Mouse (Mus musculus) limb, embryonic 13.5 days (tissue): ENCODE results near the gene Foxd3. TPM values are rescaled to one million over a fixed set of nuclear protein-coding genes. Genes with fewer than 3 reads are reported as not detected.
"Not testable (repeated sequence)": the region's sequence is repeated elsewhere in the genome, so short reads cannot be mapped to it uniquely, and the experiment has no call there.

ENCODE experiments used
- ATAC-seq: fragments of 200-750 bp; cut with Nextera tagmentation; 2 replicates; pipeline ENCODE4 v1.8.0; 2017; ENCODE audit warnings: low read depth, moderate number of reproducible peaks, moderate TSS enrichment; ENCODE audit not compliant: low FRiP score
- H3K27ac ChIP-seq: fragments of 300-500 bp; sonication (generic); 2 replicates; pipeline ENCODE4 v1.5.1; 2015; ENCODE audit warnings: inconsistent platforms, mild to moderate bottlenecking, moderate library complexity
- H3K27me3 ChIP-seq: fragments of 300-500 bp; sonication (generic); 2 replicates; pipeline ENCODE4 v1.6.1; 2015; ENCODE audit warnings: mild to moderate bottlenecking, inconsistent platforms
- H3K36me3 ChIP-seq: fragments of 300-500 bp; sonication (generic); 2 replicates; pipeline ENCODE4 v1.6.1; 2015; ENCODE audit warnings: inconsistent platforms, mild to moderate bottlenecking, moderate library complexity
- H3K4me1 ChIP-seq: fragments of 300-500 bp; sonication (generic); 2 replicates; pipeline ENCODE4 v1.6.1; 2015; ENCODE audit warnings: inconsistent platforms
- H3K4me2 ChIP-seq: fragments of 300-500 bp; sonication (generic); replicated peaks from 2 replicates; pipeline ENCODE4 v1.6.1; 2015; ENCODE audit warnings: inconsistent platforms, mild to moderate bottlenecking, moderate library complexity
- H3K4me3 ChIP-seq: fragments of 300-500 bp; sonication (generic); 2 replicates; pipeline ENCODE4 v1.5.1; 2015; ENCODE audit warnings: moderate library complexity, mild to moderate bottlenecking, inconsistent platforms
- H3K9ac ChIP-seq: fragments of 300-500 bp; sonication (generic); 2 replicates; pipeline ENCODE4 v1.6.1; 2015; ENCODE audit warnings: mild to moderate bottlenecking, inconsistent platforms
- H3K9me3 ChIP-seq: fragments of 300-500 bp; sonication (generic); 2 replicates; pipeline ENCODE4 v1.6.1; 2016; ENCODE audit warnings: inconsistent platforms
- WGBS: fragments of 180-500 bp; shearing (Covaris S2); methylation state at CpG from one replicate; pipeline ENCODE4 v1.1.7; 2015; 5-methylcytosine and 5-hydroxymethylcytosine counted together
- polyA plus RNA-seq: library from polyadenylated mRNA; unstranded; fragments of >200 nt; fragmentation: Nextera tagmentation; extraction: Ambion mirVana; gene quantifications from 2 replicates; pipeline ENCODE4 v1.2.1, GENCODE M21; 2015

The Foxd3 gene
- 0.74 and 0.80 TPM in 2 replicates for polyA plus RNA-seq

- H3K27me3 ChIP-seq, result peaks cover 97% of the 10 kb centered on the region
- under 1% methylated on average over 61 of the region's 62 CpGs for WGBS
- peak within 1 kb of the TSS; percentile 58 for H3K4me2 ChIP-seq
- peaks cover 38% of the 10 kb centered on the region for H3K4me1 ChIP-seq
- no peak within 1 kb of the TSS for H3K9ac ChIP-seq
- peak within 1 kb of the TSS; percentile 41 for H3K4me3 ChIP-seq
- no peaks in the 10 kb centered on the region for H3K9me3 ChIP-seq
- no peak within 1 kb of the TSS for H3K27ac ChIP-seq
- 0 out of 2 replicates have a peak, but pooled peaks have one; percentile 6 for ATAC-seq
- no peaks in the 10 kb centered on the region for H3K36me3 ChIP-seq
Observed at GRCm38 (mm10) chr4:99655937-99656604, at the start of gene Foxd3. TSS of gene Foxd3 (plus strand) at chr4:99656299.

- ATAC-seq, result no peak
- no peaks in the 10 kb centered on the region for H3K4me1 ChIP-seq
- no peak overlapping the region for H3K4me3 ChIP-seq
- H3K4me2 ChIP-seq, result no peak overlapping the region
- no peaks in the 10 kb centered on the region for H3K9me3 ChIP-seq
- WGBS, result 89% methylated on average over 10 of the region's 10 CpGs
- H3K36me3 ChIP-seq, result no peaks in the 10 kb centered on the region
- no peak overlapping the region for H3K9ac ChIP-seq
- H3K27ac ChIP-seq, result no peak overlapping the region
- no peaks in the 10 kb centered on the region; the same call in 1 of the 2 replicates for H3K27me3 ChIP-seq
Observed at GRCm38 (mm10) chr4:99612156-99612555, 43.9 kb upstream of the Foxd3 start.

- Histone ChIP-seq H3K4me3 (no peak overlapping the region), H3K4me1 (no peaks in the 10 kb centered on the region), H3K27ac (no peak overlapping the region), H3K36me3 (no peaks in the 10 kb centered on the region), H3K4me2 (no peak overlapping the region), H3K9me3 (no peaks in the 10 kb centered on the region), H3K27me3 (no peaks in the 10 kb centered on the region; the same call in 1 of the 2 replicates), H3K9ac (no peak overlapping the region)
- no peak for ATAC-seq
- 73% methylated on average over 12 of the region's 12 CpGs for WGBS
Observed at GRCm38 (mm10) chr4:99612609-99613350, 43.3 kb upstream of the Foxd3 start.

DNA sequence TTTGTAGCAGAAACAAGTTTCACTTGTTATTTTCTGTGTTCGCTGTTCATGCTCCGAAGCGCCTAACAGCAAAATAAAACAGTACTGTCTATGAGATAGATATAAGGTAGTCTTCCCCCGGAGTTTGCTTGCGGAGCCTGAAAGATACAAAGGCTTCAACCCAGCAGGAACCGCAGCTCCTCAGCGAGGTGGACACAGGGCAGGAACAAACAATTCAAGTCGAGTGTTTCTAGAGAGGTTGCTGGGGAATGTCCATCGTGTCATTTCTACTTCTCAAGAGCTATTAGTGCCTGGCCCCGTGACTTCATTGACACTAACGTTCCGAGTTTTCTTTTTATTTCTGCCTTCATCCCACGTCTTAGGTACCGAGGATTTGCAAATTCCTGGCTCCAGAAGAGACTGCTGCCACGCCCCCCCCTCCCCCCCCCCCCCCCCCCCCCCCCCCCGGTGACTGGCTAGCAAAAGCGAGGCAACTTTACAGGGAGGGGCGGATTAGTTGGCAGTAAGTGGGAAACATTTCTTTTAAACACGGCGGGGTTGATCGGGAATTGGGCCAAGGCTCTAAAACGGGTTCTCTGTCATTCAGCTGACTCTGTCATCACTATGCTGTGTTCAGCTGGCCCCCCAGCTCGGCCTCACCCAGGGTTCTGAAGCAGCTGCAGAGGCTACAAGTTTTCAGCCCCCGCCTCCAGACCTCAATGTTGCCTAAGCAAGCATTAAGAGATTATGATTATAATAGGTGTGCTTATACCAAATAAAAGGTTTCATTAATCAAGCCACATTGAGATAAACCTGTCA lies 29.9 kb upstream of the Foxd3 start:
- Histone ChIP-seq H3K27me3 (0 out of 2 replicates have a peak, but pooled peaks cover 13% of the 10 kb centered on the region), H3K4me1 (0 out of 2 replicates have a peak, but pooled peaks cover 4% of the 10 kb centered on the region), H3K9ac (no peak overlapping the region), H3K4me3 (peak overlapping the region; percentile 20; the same call in 1 of the 2 replicates), H3K27ac (no peak overlapping the region), H3K9me3 (no peaks in the 10 kb centered on the region), H3K4me2 (peak overlapping the region; percentile 57), H3K36me3 (no peaks in the 10 kb centered on the region)
- no peak for ATAC-seq
- WGBS, result 11% methylated on average over 21 of the region's 24 CpGs

- no peak for ATAC-seq
- WGBS, result 66% methylated on average over 13 of the region's 13 CpGs
Observed at GRCm38 (mm10) chr4:99627057-99627456, 29.0 kb upstream of the Foxd3 start.

DNA sequence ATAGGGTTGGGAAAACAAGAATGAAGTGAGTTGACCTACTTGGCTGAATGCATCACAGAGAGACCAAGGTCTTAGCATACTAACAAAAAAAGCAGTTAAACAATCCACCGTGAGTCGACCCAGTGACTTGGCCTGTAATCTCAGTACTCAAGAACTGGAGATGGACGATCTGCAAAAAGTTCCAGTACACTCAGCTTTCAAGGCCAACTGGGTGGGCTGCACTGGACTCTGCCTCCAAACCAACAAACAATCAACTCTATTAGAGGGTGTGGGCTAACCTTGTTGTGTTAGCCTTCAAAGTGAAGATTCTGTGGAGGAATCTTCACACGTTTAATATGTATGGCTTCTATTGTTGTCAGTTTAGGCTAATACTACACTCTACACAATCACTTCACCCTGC lies 20.1 kb upstream of the Foxd3 start:
- WGBS, result 85% methylated on average over 4 of the region's 4 CpGs
- no peak overlapping the region for H3K9ac ChIP-seq

More at GRCm38 (mm10) chr4:99627057-99627456, 29.0 kb upstream of the Foxd3 start:
- no peak overlapping the region for H3K4me3 ChIP-seq
- 0 out of 2 replicates have a peak, but pooled peaks cover 11% of the 10 kb centered on the region for H3K27me3 ChIP-seq
- no peak overlapping the region for H3K27ac ChIP-seq
- no peaks in the 10 kb centered on the region for H3K36me3 ChIP-seq
- no peak overlapping the region for H3K4me2 ChIP-seq
- no peaks in the 10 kb centered on the region for H3K9me3 ChIP-seq
- no peak overlapping the region for H3K9ac ChIP-seq
- H3K4me1 ChIP-seq, result 0 out of 2 replicates have a peak, but pooled peaks cover 4% of the 10 kb centered on the region

DNA sequence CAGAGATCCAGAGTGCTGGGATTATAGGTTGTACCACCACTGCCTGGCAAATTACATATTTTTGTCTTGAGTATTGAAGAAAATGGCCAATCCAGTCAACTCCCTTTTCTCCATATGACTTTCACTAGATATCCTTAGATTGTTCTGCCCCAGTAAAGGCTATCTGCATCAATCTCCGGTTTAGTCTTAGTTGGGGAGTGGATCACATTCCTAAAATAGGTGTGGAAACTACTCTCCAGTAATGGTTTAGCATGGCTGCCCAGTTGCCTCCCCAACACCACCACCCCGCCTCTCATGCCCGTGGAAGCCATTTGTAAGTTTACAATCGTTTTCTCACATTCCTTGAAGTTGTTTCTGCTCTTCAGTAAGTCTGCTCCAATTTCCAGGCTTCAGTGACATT lies 19.4 kb upstream of the Foxd3 start:
- Histone ChIP-seq H3K27ac (no peak overlapping the region), H3K4me3 (no peak overlapping the region), H3K9me3 (no peaks in the 10 kb centered on the region), H3K9ac (no peak overlapping the region), H3K4me1 (no peaks in the 10 kb centered on the region), H3K27me3 (0 out of 2 replicates have a peak, but pooled peaks cover 6% of the 10 kb centered on the region), H3K4me2 (no peak overlapping the region), H3K36me3 (no peaks in the 10 kb centered on the region)
- ATAC-seq, result no peak
- 80% methylated on average over 4 of the region's 4 CpGs for WGBS

More for the DNA sequence above, 20.1 kb upstream of the Foxd3 start:
- Histone ChIP-seq H3K9me3 (no peaks in the 10 kb centered on the region), H3K36me3 (no peaks in the 10 kb centered on the region), H3K27ac (no peak overlapping the region), H3K4me3 (no peak overlapping the region), H3K4me1 (no peaks in the 10 kb centered on the region), H3K27me3 (0 out of 2 replicates have a peak, but pooled peaks cover 6% of the 10 kb centered on the region), H3K4me2 (no peak overlapping the region)
- ATAC-seq, result no peak

DNA sequence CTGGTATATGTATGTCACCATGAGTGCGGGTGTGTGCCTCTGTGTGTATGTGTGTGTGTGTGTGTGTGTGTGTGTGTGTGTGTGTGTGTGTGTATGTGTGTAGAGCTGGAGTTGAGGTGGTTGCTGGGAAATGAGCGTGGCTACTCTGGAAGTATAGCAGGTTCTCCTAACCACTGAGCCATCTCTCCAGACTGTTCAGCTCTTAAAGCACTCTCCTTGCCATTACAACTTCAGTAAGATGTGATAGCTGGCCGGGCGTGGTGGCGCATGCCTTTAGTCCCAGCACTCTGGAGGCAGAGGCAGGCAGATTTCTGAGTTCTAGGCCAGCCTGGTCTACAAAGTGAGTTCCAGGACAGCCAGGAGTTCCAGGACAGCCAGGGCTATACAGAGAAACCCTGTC lies 15.5 kb upstream of the Foxd3 start:
- H3K4me3 ChIP-seq, H3K9me3 ChIP-seq, H3K4me1 ChIP-seq, ATAC-seq, H3K9ac ChIP-seq, H3K4me2 ChIP-seq, H3K27ac ChIP-seq, H3K36me3 ChIP-seq: not testable (repeated sequence)
- 0 out of 2 replicates have a peak, but pooled peaks cover 16% of the 10 kb centered on the region for H3K27me3 ChIP-seq
- 94% methylated on average over 5 of the region's 5 CpGs for WGBS

- no peak for ATAC-seq
- WGBS, result 34% methylated on average over 3 of the region's 3 CpGs
- no peak overlapping the region for H3K4me2 ChIP-seq
- no peak overlapping the region for H3K4me3 ChIP-seq
- no peak overlapping the region for H3K9ac ChIP-seq
- peaks cover 27% of the 10 kb centered on the region; the same call in 1 of the 2 replicates for H3K27me3 ChIP-seq
- H3K36me3 ChIP-seq, result no peaks in the 10 kb centered on the region
- no peaks in the 10 kb centered on the region for H3K9me3 ChIP-seq
- H3K27ac ChIP-seq, result no peak overlapping the region
- H3K4me1 ChIP-seq, result no peaks in the 10 kb centered on the region
Observed at GRCm38 (mm10) chr4:99641920-99642319, 14.2 kb upstream of the Foxd3 start.

GRCm38 (mm10) chr4:99645560-99645959 lies 10.5 kb upstream of the Foxd3 start:
- 88% methylated on average over 4 of the region's 4 CpGs for WGBS
- Histone ChIP-seq H3K4me3 (no peak overlapping the region), H3K27ac (no peak overlapping the region), H3K9me3 (no peaks in the 10 kb centered on the region), H3K4me2 (no peak overlapping the region), H3K36me3 (no peaks in the 10 kb centered on the region), H3K9ac (no peak overlapping the region), H3K27me3 (peaks cover 56% of the 10 kb centered on the region), H3K4me1 (no peaks in the 10 kb centered on the region)
- ATAC-seq, result no peak

DNA sequence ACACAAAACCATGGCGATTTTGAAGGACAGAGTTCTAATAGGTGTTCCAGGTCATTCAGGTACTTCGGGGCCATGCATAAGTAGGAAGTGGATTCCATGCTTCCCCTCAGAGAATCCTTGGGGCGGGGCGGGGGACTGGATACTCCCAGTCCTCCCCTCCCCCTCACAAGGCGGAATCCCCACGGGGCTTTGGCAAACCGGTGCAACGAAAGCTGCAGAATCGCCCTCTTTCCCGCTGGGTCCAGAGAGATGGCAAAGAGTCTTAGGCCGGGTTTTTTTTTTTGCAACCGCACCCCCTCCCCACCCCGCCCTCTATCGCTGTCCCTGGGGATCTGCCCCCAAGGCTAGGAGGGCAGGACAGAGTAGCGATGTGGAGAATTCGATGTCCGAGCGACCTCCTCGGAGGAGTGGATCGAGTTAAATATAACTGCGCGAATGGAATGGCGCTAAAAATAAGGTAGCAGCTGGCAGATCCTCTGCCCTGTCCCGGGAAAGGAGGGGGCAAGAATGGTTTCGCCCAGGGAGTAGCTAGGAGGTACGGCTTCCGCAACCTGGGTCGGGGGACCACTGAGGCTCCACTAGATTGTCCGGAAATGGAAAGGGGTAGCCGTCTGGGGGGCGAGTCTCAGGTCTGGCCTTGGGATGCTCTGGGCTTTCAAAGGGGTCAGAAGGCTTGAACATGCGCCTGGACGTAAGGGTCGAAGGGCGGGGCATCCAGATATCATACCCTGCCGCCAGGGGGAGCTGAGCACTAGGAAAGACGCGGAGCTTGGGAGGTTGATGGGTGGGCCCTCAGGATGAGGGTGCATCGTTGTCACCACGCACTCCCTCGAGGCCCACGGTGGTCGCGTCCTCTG lies 5.8 kb upstream of the Foxd3 start:
- Histone ChIP-seq H3K9ac (no peak overlapping the region), H3K9me3 (no peaks in the 10 kb centered on the region), H3K27me3 (peaks cover 97% of the 10 kb centered on the region), H3K27ac (no peak overlapping the region), H3K36me3 (no peaks in the 10 kb centered on the region), H3K4me1 (peaks cover 15% of the 10 kb centered on the region; the same call in 1 of the 2 replicates), H3K4me3 (peak overlapping the region; percentile 32), H3K4me2 (peak overlapping the region; percentile 55)
- WGBS, result 3% methylated on average over 44 of the region's 44 CpGs
- ATAC-seq, result peak; percentile 49; the same call in 1 of the 2 replicates
